24 mouse cellular contexts compared by ENCODE assay signal in genomic region chr5:44886566-44887070, GRCm38 (mm10).
DNase-seq lines count a peak whose midpoint lies in the region; ATAC-seq and TF ChIP-seq lines count a peak whose summit lies in the region.
"Had no signal": no experiment of that assay in that cellular context is flagged by ENCODE, and none has a peak within 500 bp of the region (broad histone marks: within the 10 kb centered on the region; RNA-seq: fewer than 3 reads in every experiment).

No protein-coding gene starts in this region.

- no peak overlapping the region for H3K4me2 ChIP-seq in intestine, postnatal 0 days (replicated peaks; ENCODE audit: low read depth)
- H3K4me2 ChIP-seq: heart, embryonic 15.5 days; hindbrain, embryonic 13.5 days had no signal

- no peak overlapping the region for H3K27ac ChIP-seq in intestine, postnatal 0 days (ENCODE audit: low read depth, low read length)
- H3K27ac ChIP-seq: embryonic facial prominence, embryonic 10.5 days; forebrain, embryonic 10.5 days; heart, embryonic 10.5 days; heart, embryonic 15.5 days; hindbrain, embryonic 13.5 days had no signal

- DNase-seq in frontal cortex, postnatal 10 days (ENCODE audit: low spot score in 2 of 2) = no peak
- DNase-seq in right cerebral cortex, adult 18-20 months = peak; percentile 42
- DNase-seq in right cerebral cortex, postnatal 4 days = no peak
- no peak for DNase-seq in lung, postnatal 4 days
- no peak for DNase-seq in cerebellum, adult 11-12 months
- DNase-seq in retina, embryonic 14.5 days (ENCODE audit: low spot score) = no peak
- DNase-seq: adrenal gland, postnatal 14 days; cerebellum, adult 2 months; cerebellum, postnatal 10 days; gastrocnemius, postnatal 10 days; heart, adult 18-20 months; heart, postnatal 14 days had no signal

- no peaks in the 10 kb centered on the region for H3K36me3 ChIP-seq in intestine, postnatal 0 days (ENCODE audit: control insufficient read depth, insufficient read depth)
- H3K36me3 ChIP-seq: embryonic facial prominence, embryonic 10.5 days; forebrain, embryonic 10.5 days; heart, embryonic 10.5 days; heart, embryonic 15.5 days; hindbrain, embryonic 13.5 days had no signal

- H3K4me1 ChIP-seq in intestine, postnatal 0 days (replicated peaks; ENCODE audit: control insufficient read depth, insufficient read depth, low read length) = no peaks in the 10 kb centered on the region
- H3K4me1 ChIP-seq: forebrain, embryonic 10.5 days; heart, embryonic 10.5 days; heart, embryonic 15.5 days; hindbrain, embryonic 13.5 days had no signal

- ATAC-seq in frontal cortex, adult (ENCODE audit: low TSS enrichment) = peak; percentile 96
- ATAC-seq in intestine, postnatal 0 days = 0 out of 2 replicates have a peak, but pooled peaks have one; percentile 53
- ATAC-seq: activated CD4-positive, CD25-positive, alpha-beta regulatory T cell, adult 4 months; forebrain, embryonic 14.5 days; Patski had no signal

- H3K9me3 ChIP-seq in intestine, postnatal 0 days (ENCODE audit: control insufficient read depth) = no peaks in the 10 kb centered on the region
- H3K9me3 ChIP-seq: embryonic facial prominence, embryonic 10.5 days; forebrain, embryonic 10.5 days; heart, embryonic 10.5 days; heart, embryonic 15.5 days; hindbrain, embryonic 13.5 days had no signal

- H3K27me3 ChIP-seq in intestine, postnatal 0 days (replicated peaks; ENCODE audit: control insufficient read depth, insufficient read depth, low read length) = no peaks in the 10 kb centered on the region
- H3K27me3 ChIP-seq: CH12.LX; heart, embryonic 15.5 days; hindbrain, embryonic 13.5 days; Patski had no signal

- TF ChIP-seq CTCF in intestine, postnatal 0 days (IDR thresholded peaks at IDR 0.05; ENCODE audit: low read depth) = no peak

- no peak overlapping the region for H3K4me3 ChIP-seq in intestine, postnatal 0 days (ENCODE audit: low read depth, low read length)
- H3K4me3 ChIP-seq: embryonic facial prominence, embryonic 10.5 days; erythroblast, embryonic 14.5 days; forebrain, embryonic 10.5 days; heart, embryonic 10.5 days; heart, embryonic 15.5 days; hindbrain, embryonic 13.5 days had no signal

- no peak overlapping the region for H3K9ac ChIP-seq in intestine, postnatal 0 days (ENCODE audit: low read depth, low read length)
- H3K9ac ChIP-seq: heart, embryonic 15.5 days; hindbrain, embryonic 13.5 days had no signal

- 58% methylated on average over 4 of the region's 4 CpGs for WGBS in intestine, postnatal 0 days
